In genomic region chr8:70744806-70745205, GRCm38 (mm10) we compare ENCODE assay signal across 18 mouse cellular contexts. TPM values are rescaled to one million over a fixed set of nuclear protein-coding genes. Genes with fewer than 3 reads are reported as not detected.
DNase-seq lines count a peak whose midpoint lies in the region; ATAC-seq lines count a peak whose summit lies in the region.
"Had no signal": no experiment of that assay in that cellular context is flagged by ENCODE, and none has a peak within 500 bp of the region (broad histone marks: within the 10 kb centered on the region; RNA-seq: fewer than 3 reads in every experiment).

No protein-coding gene starts in this region.

- peaks cover 100% of the 10 kb centered on the region for H3K27me3 ChIP-seq in liver, embryonic 15.5 days
- peaks cover 92% of the 10 kb centered on the region for H3K27me3 ChIP-seq in liver, embryonic 11.5 days (replicated peaks; ENCODE audit: control insufficient read depth, insufficient read depth, low read length)

- H3K9ac ChIP-seq in liver, embryonic 15.5 days = no peak overlapping the region
- H3K9ac ChIP-seq in liver, embryonic 11.5 days (ENCODE audit: low read depth, low read length) = no peak overlapping the region
- H3K9ac ChIP-seq: liver, embryonic 14.5 days; stomach, embryonic 15.5 days had no signal

- intact Hi-C loops in heart, postnatal 36 days (cut with DNase I) = loop anchor here (1.0 kb wide), 1 partner anchor 7 kb away; no protein-coding TSS in a partner anchor

- no peak for ATAC-seq in liver, embryonic 15.5 days (ENCODE audit: insufficient read depth)
- ATAC-seq in liver, embryonic 11.5 days (replicated peaks; ENCODE audit: low FRiP score) = no peak
- ATAC-seq: forebrain, embryonic 16.5 days had no signal

- WGBS in liver, embryonic 15.5 days (ENCODE audit: insufficient replicate concordance) = 30% methylated on average over 11 of the region's 11 CpGs
- 34% methylated on average over 11 of the region's 11 CpGs for WGBS in liver, embryonic 11.5 days

- H3K9me3 ChIP-seq in liver, embryonic 15.5 days (replicated peaks) = no peaks in the 10 kb centered on the region
- no peaks in the 10 kb centered on the region for H3K9me3 ChIP-seq in liver, embryonic 11.5 days (ENCODE audit: control insufficient read depth, low read length)
- H3K9me3 ChIP-seq: heart, embryonic 10.5 days; megakaryocyte, embryonic 14.5 days; stomach, embryonic 15.5 days had no signal

- DNase-seq in heart, adult 11 months = peak; percentile 95
- DNase-seq in heart, adult 8-10 months (ENCODE audit: low spot score) = no peak
- no peak for DNase-seq in liver, embryonic 11.5 days (ENCODE audit: low spot score)
- DNase-seq in CD4-positive helper T cell, adult 2 months (ENCODE audit: low read depth, low spot score) = peak; percentile 71
- peak; percentile 75 for DNase-seq in induced T-regulatory cell, adult 2 months (ENCODE audit: low read depth)
- DNase-seq in ovary, adult 18-20 months (ENCODE audit: low spot score) = no peak
- no peak for DNase-seq in heart, postnatal 36 days
- DNase-seq: right cerebral cortex, postnatal 25 days had no signal

- H3K27ac ChIP-seq in liver, embryonic 15.5 days (replicated peaks) = no peak overlapping the region
- no peak overlapping the region for H3K27ac ChIP-seq in liver, embryonic 11.5 days (ENCODE audit: low read depth, low read length)
- H3K27ac ChIP-seq: liver, embryonic 14.5 days; stomach, embryonic 15.5 days had no signal

- H3K4me3 ChIP-seq in liver, embryonic 15.5 days (replicated peaks) = no peak overlapping the region
- no peak overlapping the region for H3K4me3 ChIP-seq in liver, embryonic 11.5 days (ENCODE audit: low read depth, low read length)

- no peaks in the 10 kb centered on the region for H3K36me3 ChIP-seq in liver, embryonic 15.5 days (replicated peaks)
- no peaks in the 10 kb centered on the region for H3K36me3 ChIP-seq in liver, embryonic 11.5 days (ENCODE audit: control insufficient read depth, insufficient read depth, low read length)
- H3K36me3 ChIP-seq: heart, embryonic 10.5 days; stomach, embryonic 15.5 days had no signal

- H3K4me2 ChIP-seq in liver, embryonic 15.5 days = 0 out of 2 replicates have a peak overlapping the region, but pooled peaks have one; percentile 53
- H3K4me2 ChIP-seq in liver, embryonic 11.5 days = no peak overlapping the region

- peaks cover 23% of the 10 kb centered on the region for H3K4me1 ChIP-seq in liver, embryonic 15.5 days (replicated peaks)
- peaks cover 12% of the 10 kb centered on the region for H3K4me1 ChIP-seq in liver, embryonic 11.5 days (replicated peaks; ENCODE audit: control insufficient read depth, insufficient read depth, low read length)

RNA-seq across cellular contexts. Expression of gene Rab3a, which starts 9.7 kb away (rescaled TPM):
- 10 to 100 TPM; 46.3 to 60.7 (median 50.6) TPM for total RNA-seq in heart, adult 8-10 months (2022)
- 2.7 and 3.5 TPM in 2 replicates for polyA plus RNA-seq in liver, embryonic 15.5 days (2015; fragmentation: Nextera tagmentation; extraction: Ambion mirVana)
- 6.3 and 6.9 TPM in 2 replicates for polyA plus RNA-seq in liver, embryonic 11.5 days (2014; fragmentation: Nextera tagmentation; extraction: Ambion mirVana)
- total RNA-seq in heart, postnatal 36 days (2021) = 10 to 100 TPM; 45.0 to 49.3 TPM

RNA-seq across cellular contexts. Expression of gene Mpv17l2, which starts 15.9 kb away (rescaled TPM):
- 10 to 100 TPM; 23.2 to 32.5 (median 27.7) TPM for total RNA-seq in heart, adult 8-10 months (2022)
- 34.7 and 37.8 TPM in 2 replicates for polyA plus RNA-seq in liver, embryonic 15.5 days (2015; fragmentation: Nextera tagmentation; extraction: Ambion mirVana)
- 67.7 and 76.4 TPM in 2 replicates for polyA plus RNA-seq in liver, embryonic 11.5 days (2014; fragmentation: Nextera tagmentation; extraction: Ambion mirVana)
- 10 to 100 TPM; 28.0 to 30.8 TPM for total RNA-seq in heart, postnatal 36 days (2021)

RNA-seq across cellular contexts. Expression of gene Pde4c, which starts 21.3 kb away (rescaled TPM):
- total RNA-seq in heart, adult 8-10 months (2022) = 1 to 10 TPM; 1.8 to 3.7 (median 2.4) TPM
- polyA plus RNA-seq in liver, embryonic 15.5 days (2015; fragmentation: Nextera tagmentation; extraction: Ambion mirVana) = 1.4 and 1.9 TPM in 2 replicates
- polyA plus RNA-seq in liver, embryonic 11.5 days (2014; fragmentation: Nextera tagmentation; extraction: Ambion mirVana) = 0.83 and 1.3 TPM in 2 replicates
- total RNA-seq in heart, postnatal 36 days (2021) = 1 to 10 TPM; 2.0 to 3.7 TPM

RNA-seq across cellular contexts. Expression of gene Gm3336, which starts 26.5 kb away (rescaled TPM):
- not detected for total RNA-seq in heart, adult 8-10 months (2022)
- 0.13 and 0.35 TPM in 2 replicates for polyA plus RNA-seq in liver, embryonic 15.5 days (2015; fragmentation: Nextera tagmentation; extraction: Ambion mirVana)
- 0.15 TPM in 1 of 2 replicates, not detected in the other for polyA plus RNA-seq in liver, embryonic 11.5 days (2014; fragmentation: Nextera tagmentation; extraction: Ambion mirVana)
- not detected for total RNA-seq in heart, postnatal 36 days (2021)
- total RNA-seq: layer of hippocampus, adult 18-20 months had no signal
- polyA plus RNA-seq: embryonic facial prominence, embryonic 14.5 days; forebrain, embryonic 16.5 days; heart, embryonic 10.5 days; hindbrain, embryonic 11.5 days; neural tube, embryonic 14.5 days had no signal

RNA-seq across cellular contexts. Expression of gene Pik3r2, which starts 31.7 kb away (rescaled TPM):
- total RNA-seq in heart, adult 8-10 months (2022) = 10 to 100 TPM; 19.3 to 24.1 (median 22.2) TPM
- polyA plus RNA-seq in liver, embryonic 15.5 days (2015; fragmentation: Nextera tagmentation; extraction: Ambion mirVana) = 14.7 and 16.5 TPM in 2 replicates
- polyA plus RNA-seq in liver, embryonic 11.5 days (2014; fragmentation: Nextera tagmentation; extraction: Ambion mirVana) = 41.5 and 44.6 TPM in 2 replicates
- 10 to 100 TPM; 23.6 to 24.5 TPM for total RNA-seq in heart, postnatal 36 days (2021)

Comparison
In these comparisons a context has a peak if more than half of its experiments do, and no peak if none do; other contexts are left out.
1. DNase-seq: peak in heart, adult 11 months (single experiment), CD4-positive helper T cell, adult 2 months (single experiment) and induced T-regulatory cell, adult 2 months (single experiment); none in heart, adult 8-10 months (single experiment), liver, embryonic 11.5 days (single experiment), ovary, adult 18-20 months (single experiment) and heart, postnatal 36 days (0 of 2).